Mouse (Mus musculus): Measurements from ENCODE around the gene 1700008P02Rik. TPM values are rescaled to one million over a fixed set of nuclear protein-coding genes. Genes with fewer than 3 reads are reported as not detected.
"Not testable (repeated sequence)": the region's sequence is repeated elsewhere in the genome, so short reads cannot be mapped to it uniquely, and the experiment has no call there.

1700008P02Rik gene
- total RNA-seq (2014; fragmentation: Nextera tagmentation) (not detected in 2 replicates), total RNA-seq (2017) (not detected in 2 replicates)

DNA sequence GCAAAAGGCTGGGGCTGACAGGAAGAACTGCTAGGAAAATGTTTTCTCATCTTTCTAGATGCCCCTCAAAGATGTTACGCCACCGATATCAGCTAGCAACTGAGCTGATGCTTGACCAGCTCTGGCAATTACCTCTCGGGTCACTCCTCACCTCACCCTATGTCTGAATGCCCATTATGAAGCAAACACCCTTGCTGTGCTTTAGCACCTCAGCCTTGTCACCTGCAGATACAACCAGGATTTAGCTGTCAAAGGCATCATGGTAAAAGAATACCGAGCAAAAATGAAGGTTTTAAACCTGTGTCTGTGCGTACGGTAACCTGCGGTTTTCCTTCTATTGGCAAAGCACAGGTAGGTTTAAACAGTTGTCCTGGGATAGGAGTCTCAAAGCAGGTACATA, at the start of gene 1700008P02Rik:
Gene 1700008P02Rik (minus strand): TSS at position 101 of the 400 bp plus-strand sequence.
- no peak for ATAC-seq (replicated peaks; ENCODE audit: low FRiP score, low TSS enrichment, poor library complexity, severe bottlenecking)

GRCm38 (mm10) chr3:6649411-6649810, 29.2 kb upstream of the 1700008P02Rik start:
- no peak for ATAC-seq (replicated peaks; ENCODE audit: low FRiP score, low TSS enrichment, poor library complexity, severe bottlenecking)

- ATAC-seq (replicated peaks; ENCODE audit: low FRiP score, low TSS enrichment, poor library complexity, severe bottlenecking): not testable (repeated sequence)
These were observed 17.9 kb upstream of the 1700008P02Rik start for GRCm38 (mm10) chr3:6638151-6638550.

GRCm38 (mm10) chr3:6634256-6634655, 14.0 kb upstream of the 1700008P02Rik start:
- ATAC-seq (replicated peaks; ENCODE audit: low FRiP score, low TSS enrichment, poor library complexity, severe bottlenecking): no peak

- no peak for ATAC-seq (replicated peaks; ENCODE audit: low FRiP score, low TSS enrichment, poor library complexity, severe bottlenecking)
These were observed 2.4 kb downstream of the 1700008P02Rik start for GRCm38 (mm10) chr3:6617881-6618280.

All from megakaryocyte-erythroid progenitor cell, adult 5-6 weeks (primary cell).